Mouse (Mus musculus): ENCODE measurements around the gene Slc22a23.

Slc22a23 gene

GRCm38 (mm10) chr13:34269376-34269991 lies 75.5 kb downstream of the Slc22a23 start:
- DNase-seq (ENCODE audit: low spot score in 2 of 2): no peak

GRCm38 (mm10) chr13:34266942-34267660 lies 77.9 kb downstream of the Slc22a23 start:
- DNase-seq (ENCODE audit: low spot score in 2 of 2): no peak

GRCm38 (mm10) chr13:34266067-34266466 lies 78.9 kb downstream of the Slc22a23 start:
- no peak for DNase-seq (ENCODE audit: low spot score in 2 of 2)

GRCm38 (mm10) chr13:34265576-34265975 lies 79.4 kb downstream of the Slc22a23 start:
- DNase-seq (ENCODE audit: low spot score in 2 of 2): no peak

DNA sequence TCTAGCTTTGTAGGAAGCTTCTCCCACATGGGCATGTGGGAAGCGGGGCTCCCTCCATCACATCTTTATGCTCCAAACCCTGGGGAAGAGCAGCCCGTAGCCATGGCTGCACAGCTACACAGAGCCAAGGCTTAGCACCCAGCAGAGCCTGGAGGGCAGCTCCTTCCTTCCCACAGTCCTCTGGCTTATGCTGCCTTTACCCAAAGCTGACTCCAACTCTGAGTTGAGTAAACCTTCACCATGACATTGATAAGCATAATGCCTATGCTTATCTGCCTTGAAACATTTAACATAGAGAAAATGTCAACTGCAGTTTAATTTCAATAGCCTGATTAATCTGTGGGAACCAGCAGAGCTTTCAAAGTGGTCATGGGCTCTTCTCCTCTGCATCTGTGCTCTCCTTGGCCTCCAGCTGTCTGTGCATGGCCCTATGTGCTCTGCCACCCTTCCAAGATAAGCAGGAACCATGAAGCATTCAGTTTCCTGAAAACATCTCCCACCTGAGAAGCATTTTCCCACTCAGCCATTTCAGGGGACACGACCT lies 79.9 kb downstream of the Slc22a23 start:
- no peak for DNase-seq (ENCODE audit: low spot score in 2 of 2)

DNA sequence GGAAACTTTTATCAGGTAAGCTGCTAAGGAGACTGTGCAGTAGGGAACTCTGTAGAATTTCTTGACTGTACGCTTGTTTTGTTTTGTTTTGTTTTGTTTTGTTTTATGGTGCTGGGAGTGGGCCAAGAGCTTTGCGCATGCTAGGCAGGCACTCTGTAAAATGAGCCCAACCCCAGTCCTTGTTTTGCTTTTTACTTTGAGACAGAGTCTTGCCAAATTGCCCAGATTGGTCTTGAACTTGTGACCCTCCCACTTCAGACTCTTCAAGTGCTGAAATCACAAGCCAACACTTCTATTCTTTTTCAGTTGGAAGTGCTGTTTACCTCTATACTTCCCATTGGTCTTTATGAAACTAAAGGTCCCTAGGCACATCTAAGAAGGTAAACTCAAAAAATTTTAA lies 80.5 kb downstream of the Slc22a23 start:
- no peak for DNase-seq (ENCODE audit: low spot score in 2 of 2)

- DNase-seq (ENCODE audit: low spot score in 2 of 2): no peak
These were observed 86.2 kb downstream of the Slc22a23 start for GRCm38 (mm10) chr13:34258765-34259164.

DNA sequence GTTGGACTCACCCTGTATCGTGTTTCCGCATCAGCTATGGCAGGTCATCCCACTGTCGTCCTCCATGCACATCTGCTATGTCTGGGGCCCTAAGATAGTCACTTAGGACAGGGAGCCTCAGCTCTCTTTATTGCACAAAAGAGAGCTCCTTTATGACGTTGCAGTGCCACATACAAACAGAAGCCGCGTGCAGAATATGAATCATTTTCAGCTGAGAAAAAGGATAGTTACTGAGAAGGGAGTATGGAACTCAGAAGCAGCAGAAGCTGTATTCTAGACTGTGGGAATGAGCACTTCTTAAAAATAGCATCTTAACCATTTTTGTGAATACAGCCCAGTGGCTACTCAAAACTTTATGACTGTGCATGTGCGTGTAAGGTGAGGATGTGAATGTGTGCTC lies 87.8 kb downstream of the Slc22a23 start:
- no peak for DNase-seq (ENCODE audit: low spot score in 2 of 2)

GRCm38 (mm10) chr13:34256676-34257075 lies 88.3 kb downstream of the Slc22a23 start:
- no peak for DNase-seq (ENCODE audit: low spot score in 2 of 2)

GRCm38 (mm10) chr13:34255297-34255696 lies 89.7 kb downstream of the Slc22a23 start:
- no peak for DNase-seq (ENCODE audit: low spot score in 2 of 2)

- no peak for DNase-seq (ENCODE audit: low spot score in 2 of 2)
These were observed 90.3 kb downstream of the Slc22a23 start for GRCm38 (mm10) chr13:34254691-34255090.

DNA sequence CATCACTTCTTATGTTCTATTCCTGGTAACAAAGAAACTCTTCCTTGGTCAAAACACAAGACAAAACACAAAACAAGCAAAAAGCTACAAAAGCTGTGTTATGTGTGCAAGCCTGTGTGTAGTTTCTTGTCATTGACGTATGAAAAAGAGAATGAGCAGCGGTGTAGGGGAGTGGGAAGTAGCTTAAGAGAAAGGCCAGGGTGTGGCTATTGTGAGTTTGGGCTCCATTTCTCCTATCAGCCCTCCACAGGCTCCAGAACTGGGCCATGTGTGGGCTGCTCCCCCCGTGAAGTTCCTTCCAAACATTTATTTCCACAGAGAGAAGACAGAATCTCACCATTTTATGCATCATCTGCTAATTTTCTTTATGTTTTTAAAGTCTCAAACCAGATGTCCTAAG lies 91.2 kb downstream of the Slc22a23 start:
- no peak for DNase-seq (ENCODE audit: low spot score in 2 of 2)

DNA sequence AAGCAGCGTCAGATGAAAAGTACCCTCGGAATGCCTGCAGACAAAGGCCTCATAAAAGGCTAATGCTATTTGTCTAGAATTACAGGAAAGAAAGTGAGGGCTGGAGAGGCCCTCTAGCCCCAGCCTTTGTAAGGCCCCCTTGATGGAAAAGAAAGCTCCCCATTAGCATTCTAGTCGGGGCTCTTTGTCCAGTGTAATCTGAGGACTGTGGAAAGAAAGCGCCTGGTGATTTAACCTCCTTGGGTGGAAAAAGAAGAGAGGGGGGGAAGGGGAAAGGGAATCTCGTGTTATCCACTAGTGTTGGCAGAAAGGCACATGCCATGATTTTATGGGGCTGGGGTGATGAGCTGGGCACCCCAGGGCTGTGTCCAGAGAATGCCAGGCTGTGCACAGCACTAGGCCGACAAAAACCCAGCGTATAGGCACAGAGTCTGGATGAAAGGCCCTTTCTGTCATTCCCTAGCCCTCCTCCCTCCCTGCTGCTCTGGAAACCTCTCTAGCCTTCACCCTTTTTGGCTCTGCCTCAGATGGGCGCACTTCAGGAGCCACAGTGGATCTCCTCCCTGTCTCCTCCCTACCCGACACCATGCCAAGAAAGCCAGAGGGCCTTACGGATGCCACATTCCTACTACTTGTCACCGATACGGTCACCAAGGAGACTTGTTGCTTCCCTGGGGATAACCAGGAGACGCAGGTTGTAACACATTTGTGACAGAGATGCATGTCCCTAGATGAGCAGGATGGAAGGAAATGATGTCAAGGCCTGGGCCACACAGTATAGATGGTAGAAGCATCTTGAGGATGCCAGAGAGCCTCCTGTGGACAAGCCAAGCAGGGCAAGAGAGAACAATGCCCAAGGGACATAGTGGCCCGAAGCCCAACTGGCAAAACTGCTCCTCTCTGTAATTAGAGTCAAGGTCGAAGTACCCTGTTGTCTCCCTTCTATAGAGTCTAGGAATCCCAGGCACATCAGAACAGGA lies 95.8 kb downstream of the Slc22a23 start:
- DNase-seq (ENCODE audit: low spot score in 2 of 2): no peak

- no peak for DNase-seq (ENCODE audit: low spot score in 2 of 2)
These were observed 96.9 kb downstream of the Slc22a23 start for GRCm38 (mm10) chr13:34248107-34248506.

DNA sequence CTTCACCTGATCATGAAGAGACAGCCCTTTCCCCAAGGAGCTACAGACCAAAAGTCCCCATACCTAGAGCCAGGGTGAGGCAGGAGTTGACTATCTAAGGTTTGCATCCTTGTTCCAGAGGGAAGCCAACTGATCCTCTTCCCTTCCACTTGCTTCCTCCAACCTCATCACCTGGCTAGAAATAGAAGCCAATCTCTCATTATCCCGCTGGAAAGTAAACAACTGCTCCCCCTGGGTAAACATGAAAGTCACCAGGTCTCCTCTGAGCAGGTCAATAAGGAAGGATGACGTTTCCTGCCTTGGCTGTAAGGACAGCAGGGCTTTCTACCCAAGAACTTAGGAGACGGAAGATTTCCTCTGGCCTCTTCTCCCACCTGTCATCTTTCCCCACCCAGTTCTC lies 98.2 kb downstream of the Slc22a23 start:
- DNase-seq (ENCODE audit: low spot score in 2 of 2): no peak

DNA sequence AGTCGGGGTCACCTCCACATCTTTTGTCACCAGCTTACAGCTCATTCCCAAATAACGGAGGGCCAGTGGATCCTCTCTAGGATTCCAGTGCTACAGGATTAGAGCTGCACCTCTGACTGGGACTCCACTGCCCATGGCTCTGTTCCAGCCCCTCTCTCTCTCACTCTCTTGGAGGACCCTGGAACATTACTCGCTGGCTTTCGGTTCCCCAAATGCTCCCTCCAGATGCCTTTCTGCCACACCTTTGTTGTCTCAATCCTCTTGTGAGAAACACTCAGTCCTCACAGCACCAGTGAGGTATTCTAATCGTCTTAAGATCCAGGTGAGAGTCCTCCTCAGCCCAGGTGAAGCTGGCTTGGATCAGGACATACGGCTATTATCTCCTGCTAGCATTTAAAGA lies 99.8 kb downstream of the Slc22a23 start:
- no peak for DNase-seq (ENCODE audit: low spot score in 2 of 2)

- no peak for DNase-seq (ENCODE audit: low spot score in 2 of 2)
These were observed 100.8 kb downstream of the Slc22a23 start for GRCm38 (mm10) chr13:34244186-34244585.

DNA sequence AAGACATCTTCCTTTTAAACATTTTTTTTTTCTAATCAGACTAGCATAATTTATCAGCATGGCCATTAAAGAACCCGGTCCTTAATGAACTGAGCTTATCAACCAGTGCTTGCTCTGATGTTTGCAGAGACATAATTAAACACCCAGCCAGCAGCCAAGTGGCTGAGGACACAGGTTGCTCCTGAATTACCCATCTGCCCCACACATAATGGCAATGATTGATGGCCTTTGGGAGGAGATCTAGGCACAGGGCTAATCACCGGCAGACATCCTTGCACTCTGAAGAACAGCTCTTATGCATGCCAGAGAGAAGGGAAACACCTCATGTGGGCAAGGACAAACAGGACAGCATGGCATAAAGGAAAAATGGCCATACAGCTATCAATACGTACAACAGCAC lies 102.8 kb downstream of the Slc22a23 start:
- no peak for DNase-seq (ENCODE audit: low spot score in 2 of 2)

- no peak for DNase-seq (ENCODE audit: low spot score in 2 of 2)
These were observed 104.9 kb downstream of the Slc22a23 start for GRCm38 (mm10) chr13:34240087-34240428.

GRCm38 (mm10) chr13:34239371-34240086 lies 105.5 kb downstream of the Slc22a23 start:
- DNase-seq (ENCODE audit: low spot score in 2 of 2): no peak

GRCm38 (mm10) chr13:34238646-34239290 lies 106.2 kb downstream of the Slc22a23 start:
- no peak for DNase-seq (ENCODE audit: low spot score in 2 of 2)
